Mouse (Mus musculus): ENCODE measurements at regions not wholly inside any gene's neighbourhood (a gene's known extent, or its start where the extent isn't known, plus 50 kb on each side); places are given as distances from the start of the nearest gene placed in this dataset.

DNA sequence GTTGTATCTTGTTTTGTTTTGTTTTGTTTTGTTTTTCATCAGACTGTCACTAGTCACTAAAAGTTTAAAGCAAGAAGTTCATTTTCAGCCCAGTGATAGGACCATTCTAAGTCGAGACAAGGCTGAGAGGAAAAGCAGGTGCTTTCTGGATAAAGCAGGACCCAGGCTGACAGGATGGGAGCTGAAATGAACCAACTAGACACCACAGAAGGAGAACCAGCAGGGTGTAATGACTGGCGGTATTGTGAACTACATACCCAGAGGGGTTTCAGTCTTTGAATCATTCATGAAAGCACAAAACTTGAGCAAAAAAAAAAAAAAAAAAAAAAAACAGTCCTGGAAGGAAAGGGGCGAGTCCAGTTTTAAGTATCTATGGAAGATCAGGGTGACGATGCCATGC, 75.9 kb upstream of the Tenm4 start:
- no peak for DNase-seq (ENCODE audit: low read depth)

- no peak for DNase-seq (ENCODE audit: low read depth)
These were observed 75.3 kb upstream of the Tenm4 start for GRCm38 (mm10) chr7:96095752-96096151.

GRCm38 (mm10) chr7:96098686-96099376, 72.2 kb upstream of the Tenm4 start:
- no peak for DNase-seq (ENCODE audit: low read depth)

DNA sequence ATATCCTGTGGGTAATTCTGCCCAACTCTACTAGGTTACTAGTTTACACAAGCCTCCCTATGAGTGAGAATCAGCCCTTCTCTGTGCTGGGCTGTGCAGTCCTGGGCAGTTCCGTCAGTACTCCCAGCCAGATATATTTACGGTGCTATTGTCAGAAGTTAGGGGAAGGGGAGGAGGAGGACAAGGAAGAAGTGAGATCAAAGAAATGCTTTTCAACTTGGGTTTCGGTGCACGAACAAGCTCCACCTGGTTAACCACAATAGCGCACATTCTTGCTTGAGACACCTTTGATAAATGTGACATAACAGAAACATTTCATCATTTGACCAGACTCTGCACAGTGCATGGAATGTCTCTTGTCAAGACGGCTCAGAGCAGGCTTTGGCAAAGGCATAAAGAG, 68.3 kb upstream of the Tenm4 start:
- DNase-seq (ENCODE audit: low read depth) = no peak

DNA sequence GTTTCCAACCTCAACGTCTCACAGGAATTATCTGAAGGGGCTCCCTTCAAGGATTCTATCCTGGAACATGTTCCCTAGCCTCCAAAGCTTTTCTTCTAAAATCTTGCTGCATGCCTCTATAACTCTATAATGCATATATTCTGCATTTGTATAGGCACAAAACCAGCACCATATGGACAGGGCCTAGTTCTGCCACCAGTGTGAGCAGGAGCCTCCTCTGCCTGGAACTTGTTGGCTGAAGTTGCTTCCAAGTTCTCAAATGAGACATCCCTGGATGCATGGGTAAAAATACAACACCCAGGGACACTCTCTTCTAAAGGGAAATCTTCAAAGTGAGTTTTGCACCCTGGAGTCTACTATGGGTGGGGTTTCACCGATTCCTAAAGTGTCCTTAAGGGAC, 62.3 kb upstream of the Tenm4 start:
- no peak for DNase-seq (ENCODE audit: low read depth)

DNA sequence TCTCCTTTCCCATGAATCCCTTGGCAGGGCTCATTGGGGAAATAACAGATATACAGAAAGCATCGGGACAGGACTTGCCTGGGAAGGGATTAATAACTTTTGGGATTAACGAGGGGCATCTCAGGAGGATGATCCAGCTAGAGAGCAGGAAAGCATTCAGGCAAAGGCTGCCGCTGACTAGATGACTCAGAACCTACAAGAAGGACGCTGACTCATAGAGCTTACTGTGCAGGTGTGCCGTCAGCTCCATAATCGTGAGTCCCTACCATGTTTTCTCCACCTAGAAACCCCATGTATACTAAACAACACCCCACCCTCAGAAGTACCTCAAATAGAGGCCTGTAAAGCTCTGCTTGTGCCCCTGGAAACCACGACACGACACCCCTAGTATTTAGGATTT, 50.9 kb upstream of the Tenm4 start:
- DNase-seq (ENCODE audit: low read depth) = no peak
